Mouse (Mus musculus) lung, postnatal 0 days (tissue): ENCODE data around the gene Aurkaip1. TPM values are rescaled to one million over a fixed set of nuclear protein-coding genes. Genes with fewer than 3 reads are reported as not detected.
A peak's percentile ranks its signal among the peaks of the same experiment; 100 is the strongest.

ENCODE experiments used
- ATAC-seq: fragments of 200-750 bp; cut with Nextera tagmentation; 2 replicates; pipeline ENCODE4 v1.8.0; 2017; ENCODE audit warnings: moderate library complexity
- DNase-seq: peaks from one replicate; pipeline ENCODE4 v3.0.0-alpha.2; 2016; ENCODE audit warnings: low spot score
- H3K27ac ChIP-seq: fragments of 300-500 bp; sonication (generic); 2 replicates; pipeline ENCODE4 v1.5.1; 2014; ENCODE audit warnings: antibody characterized with exemption, mild to moderate bottlenecking, low read length, mixed read lengths
- H3K27me3 ChIP-seq: fragments of 300-500 bp; sonication (generic); replicated peaks from 2 replicates; pipeline ENCODE4 v1.6.1; 2014; ENCODE audit warnings: low read length, mixed read lengths; ENCODE audit not compliant: insufficient read depth
- H3K36me3 ChIP-seq: fragments of 300-500 bp; sonication (generic); 2 replicates; pipeline ENCODE4 v1.6.1; 2014; ENCODE audit warnings: low read length, mixed read lengths; ENCODE audit not compliant: insufficient read depth
- H3K4me1 ChIP-seq: fragments of 300-500 bp; sonication (generic); 2 replicates; pipeline ENCODE4 v1.6.1; 2014; ENCODE audit warnings: antibody characterized with exemption, low read depth, low read length, mixed read lengths; ENCODE audit not compliant: insufficient read depth
- H3K4me2 ChIP-seq: fragments of 300-500 bp; sonication (generic); replicated peaks from 2 replicates; pipeline ENCODE4 v1.6.1; 2014; ENCODE audit warnings: low read depth, mild to moderate bottlenecking, low read length, moderate library complexity, mixed read lengths
- H3K4me3 ChIP-seq: fragments of 300-500 bp; sonication (generic); 2 replicates; pipeline ENCODE4 v1.5.1; 2014; ENCODE audit warnings: low read depth, low read length
- H3K9ac ChIP-seq: fragments of 300-500 bp; sonication (generic); replicated peaks from 2 replicates; pipeline ENCODE4 v1.6.1; 2014; ENCODE audit warnings: low read depth, mild to moderate bottlenecking
- H3K9me3 ChIP-seq: fragments of 300-500 bp; sonication (generic); 2 replicates; pipeline ENCODE4 v1.6.1; 2016; ENCODE audit warnings: low read length, mixed read lengths
- CTCF ChIP-seq: IDR thresholded peaks from 2 replicates; pipeline ENCODE4 v1.5.1; 2016; ENCODE audit warnings: antibody characterized with exemption, mild to moderate bottlenecking
- EP300 ChIP-seq: IDR thresholded peaks from 2 replicates; pipeline ENCODE4 v1.6.1; 2016; ENCODE audit warnings: antibody characterized with exemption, mild to moderate bottlenecking, control low read depth
- WGBS: fragments of 180-500 bp; shearing (Covaris S2); extraction: QIAGEN DNeasy Blood & Tissue Kit; methylation state at CpG from one replicate; pipeline ENCODE4 v1.1.7; 2014; 5-methylcytosine and 5-hydroxymethylcytosine counted together
- microRNA-seq: library from miRNA; unstranded; fragments of <30 nt; microRNA quantifications from one replicate; pipeline ENCODE4, GENCODE M21; 2016
- polyA plus RNA-seq: library from polyadenylated mRNA; unstranded; fragments of >200 nt; fragmentation: Nextera tagmentation; extraction: Ambion mirVana; gene quantifications from 2 replicates; pipeline ENCODE4 v1.2.1, GENCODE M21; 2015

Gene Aurkaip1
- polyA plus RNA-seq, 1 experiment from 2014 or later = 128 TPM

DNA sequence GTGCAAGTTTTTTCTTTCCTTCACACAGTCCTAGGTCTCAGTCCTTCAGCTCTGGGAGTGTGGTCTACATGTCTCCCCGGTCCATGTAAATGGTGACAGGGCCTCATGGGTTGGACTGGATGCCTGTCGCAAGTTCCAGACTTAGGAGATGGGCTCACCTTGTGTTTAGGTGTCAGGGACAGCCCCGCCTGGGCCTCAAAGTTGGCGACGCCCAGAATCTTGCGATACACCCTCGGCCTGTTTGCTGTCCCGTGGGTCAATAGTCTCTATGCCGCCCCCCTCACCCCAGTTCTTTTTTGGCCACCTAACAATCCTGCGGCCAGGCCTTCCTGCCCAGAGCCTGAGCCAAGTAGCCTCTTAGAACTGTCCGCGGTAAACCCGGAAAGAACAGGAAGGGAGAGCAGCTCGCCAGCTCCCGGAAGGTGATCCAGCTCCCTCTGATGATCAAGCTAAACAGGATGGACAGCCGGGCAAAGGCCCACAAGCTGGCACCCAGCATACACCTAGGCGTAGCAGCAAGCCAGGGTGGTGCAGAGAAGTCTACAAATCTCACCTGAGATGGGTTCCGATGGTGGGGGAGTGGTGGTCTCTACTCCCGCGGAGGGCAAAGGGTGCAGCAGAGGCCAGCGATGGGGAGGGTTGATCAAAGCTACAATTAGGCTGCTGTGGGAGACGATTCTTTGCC lies 37.7 kb downstream of the Aurkaip1 start:
- Histone ChIP-seq H3K27ac (no peak overlapping the region), H3K4me2 (peak overlapping the region; percentile 98), H3K4me1 (peaks cover 10% of the 10 kb centered on the region; the same call in 1 of the 2 replicates), H3K9ac (peak overlapping the region; percentile 52), H3K4me3 (peak overlapping the region; percentile 71), H3K27me3 (no peaks in the 10 kb centered on the region), H3K36me3 (peaks cover 18% of the 10 kb centered on the region; the same call in 1 of the 2 replicates), H3K9me3 (no peaks in the 10 kb centered on the region)
- TF ChIP-seq EP300 (no peak), CTCF (no peak)
- ATAC-seq = peak; percentile 42
- peak; percentile 25 for DNase-seq
- WGBS = 8% methylated on average over 22 of the region's 22 CpGs

DNA sequence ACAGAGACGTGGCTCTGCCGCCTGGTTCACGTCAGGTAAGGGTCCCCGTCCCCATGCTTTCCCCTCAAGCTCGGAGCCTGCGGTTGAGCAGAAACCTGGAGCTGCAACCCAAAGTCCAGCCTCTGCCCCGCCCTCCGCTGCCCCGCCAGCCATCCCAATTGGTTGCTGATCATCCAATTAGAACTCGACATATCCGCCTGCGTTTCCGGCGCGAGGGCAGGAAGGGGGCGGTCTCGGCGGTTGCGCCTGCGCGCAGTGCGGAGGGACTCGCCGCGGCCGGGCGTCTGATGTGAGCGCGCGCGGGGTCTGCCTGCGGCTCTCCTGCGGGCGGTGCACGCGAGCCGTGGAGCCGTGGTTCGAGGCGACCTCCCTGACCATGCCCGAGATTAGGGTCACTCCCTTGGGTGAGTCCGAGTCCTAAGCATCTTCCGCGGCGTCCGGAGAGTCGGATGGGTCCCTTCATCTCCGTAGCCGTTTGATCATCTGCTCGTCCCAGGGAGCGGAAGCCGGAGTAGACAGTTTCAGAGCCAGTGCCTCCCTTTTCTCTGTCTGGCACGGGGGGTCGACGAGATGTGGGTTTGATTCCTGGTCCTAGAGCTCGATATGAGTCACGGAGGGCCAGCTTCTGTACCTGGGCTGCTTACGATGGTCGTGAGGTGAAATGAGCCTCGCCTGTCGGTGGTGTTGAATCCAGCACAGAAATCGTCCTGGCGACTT lies 38.4 kb downstream of the Aurkaip1 start, which contains the start of the genes Cptp and Ints11:
Gene Cptp, minus strand, starts transcription at position 124 of the 717 bp plus-strand sequence.
Gene Ints11, plus strand, starts transcription at position 230 of the 717 bp plus-strand sequence.
- under 1% methylated on average over 57 of the region's 63 CpGs for WGBS
- H3K9ac ChIP-seq = peak within 1 kb of the TSS; percentile 55
- H3K9me3 ChIP-seq = no peaks in the 10 kb centered on the region
- ATAC-seq (peak; percentile 98), DNase-seq (peak; percentile 97)
- H3K27me3 ChIP-seq = no peaks in the 10 kb centered on the region
- peak within 1 kb of the TSS; percentile 27 for H3K27ac ChIP-seq
- H3K4me1 ChIP-seq = peaks cover 10% of the 10 kb centered on the region; the same call in 1 of the 2 replicates
- TF ChIP-seq CTCF = peak; percentile 65
- TF ChIP-seq EP300 = no peak
- peak within 1 kb of the TSS; percentile 71 for H3K4me3 ChIP-seq
- H3K36me3 ChIP-seq = peaks cover 18% of the 10 kb centered on the region; the same call in 1 of the 2 replicates
- peak within 1 kb of the TSS; percentile 98 for H3K4me2 ChIP-seq

DNA sequence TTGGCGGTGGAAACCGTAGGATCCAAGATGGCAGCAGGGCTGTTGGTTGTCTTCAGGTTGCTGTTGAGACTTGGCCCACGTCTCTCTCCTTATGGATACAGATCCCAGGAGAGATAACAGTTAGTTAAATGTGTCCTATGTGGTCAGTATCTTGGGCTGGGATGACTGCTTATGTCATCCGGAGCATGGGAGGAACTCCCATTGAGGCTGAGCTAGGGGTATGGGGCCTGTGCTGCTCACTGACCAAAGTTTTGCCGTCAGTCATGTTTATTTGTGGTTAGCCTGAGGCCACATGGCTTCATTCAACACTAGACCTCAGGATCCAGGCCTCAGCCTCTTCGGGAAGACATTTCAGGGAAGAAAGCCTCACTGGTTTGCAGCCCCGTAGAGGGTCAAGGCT lies 40.3 kb downstream of the Aurkaip1 start:
- no peaks in the 10 kb centered on the region for H3K27me3 ChIP-seq
- no peak for ATAC-seq
- WGBS = 81% methylated on average over 7 of the region's 7 CpGs
- no peaks in the 10 kb centered on the region for H3K9me3 ChIP-seq
- TF ChIP-seq EP300 = no peak
- TF ChIP-seq CTCF = no peak
- DNase-seq = no peak
- no peak overlapping the region for H3K4me3 ChIP-seq
- H3K4me1 ChIP-seq = peaks cover 10% of the 10 kb centered on the region; the same call in 1 of the 2 replicates
- H3K27ac ChIP-seq = no peak overlapping the region
- no peak overlapping the region for H3K9ac ChIP-seq
- H3K36me3 ChIP-seq = peaks cover 14% of the 10 kb centered on the region
- no peak overlapping the region for H3K4me2 ChIP-seq

Small RNA genes within 50 kb of the gene (microRNA-seq; reads per million reads assigned to microRNA genes)
- not detected for gene Gm27743

Other genes with a start within 250 kb of the Aurkaip1 start
- 3.1 and 3.7 TPM in 2 replicates for gene Slc35e2, start 229.9 kb upstream of the Aurkaip1 start, polyA plus RNA-seq
- 67.3 and 74.4 TPM in 2 replicates for gene Cdk11b, start 206.4 kb upstream of the Aurkaip1 start, polyA plus RNA-seq
- gene Gm10563, start 185.9 kb upstream of the Aurkaip1 start, polyA plus RNA-seq = not detected in 2 replicates
- gene Mmp23, start 177.9 kb upstream of the Aurkaip1 start, polyA plus RNA-seq = 44.5 and 46.2 TPM in 2 replicates
- gene Mib2, start 162.1 kb upstream of the Aurkaip1 start, polyA plus RNA-seq = 16.3 and 19.8 TPM in 2 replicates
- 3.3 and 3.6 TPM in 2 replicates for gene Fndc10, start 136.9 kb upstream of the Aurkaip1 start, polyA plus RNA-seq
- gene Ssu72, start 126.5 kb upstream of the Aurkaip1 start, polyA plus RNA-seq = 166 and 178 TPM in 2 replicates
- gene Tmem240, start 96.5 kb upstream of the Aurkaip1 start, polyA plus RNA-seq = 0.58 and 0.63 TPM in 2 replicates
- 26.1 and 28.5 TPM in 2 replicates for gene Atad3a, start 70.2 kb upstream of the Aurkaip1 start, polyA plus RNA-seq
- gene Vwa1, start 56.6 kb upstream of the Aurkaip1 start, polyA plus RNA-seq = 6.5 and 7.0 TPM in 2 replicates
- gene Tmem88b, start 45.4 kb upstream of the Aurkaip1 start, polyA plus RNA-seq = 0.13 and 0.31 TPM in 2 replicates
- 6.0 and 6.6 TPM in 2 replicates for gene Ankrd65, start 40.8 kb upstream of the Aurkaip1 start, polyA plus RNA-seq
- 164 and 186 TPM in 2 replicates for gene Mrpl20, start 28.4 kb upstream of the Aurkaip1 start, polyA plus RNA-seq
- 110 and 122 TPM in 2 replicates for gene Ccnl2, start 18.8 kb upstream of the Aurkaip1 start, polyA plus RNA-seq
- gene Mxra8, start 8.4 kb downstream of the Aurkaip1 start, polyA plus RNA-seq = 321 and 330 TPM in 2 replicates
- 9.1 and 11.9 TPM in 2 replicates for gene Dvl1, start 16.1 kb downstream of the Aurkaip1 start, polyA plus RNA-seq
- 0.19 and 0.25 TPM in 2 replicates for gene Tas1r3, start 32.1 kb downstream of the Aurkaip1 start, polyA plus RNA-seq
- gene Cptp, start 38.2 kb downstream of the Aurkaip1 start, polyA plus RNA-seq = 10.8 and 13.8 TPM in 2 replicates
- 31.7 and 34.8 TPM in 2 replicates for gene Ints11, start 38.3 kb downstream of the Aurkaip1 start, polyA plus RNA-seq
- gene Pusl1, start 60.5 kb downstream of the Aurkaip1 start, polyA plus RNA-seq = 29.3 and 29.9 TPM in 2 replicates
- gene Acap3, start 60.5 kb downstream of the Aurkaip1 start, polyA plus RNA-seq = 12.7 and 13.4 TPM in 2 replicates
- 66.6 and 67.0 TPM in 2 replicates for gene Ube2j2, start 112.6 kb downstream of the Aurkaip1 start, polyA plus RNA-seq
- gene C1qtnf12, start 131.0 kb downstream of the Aurkaip1 start, polyA plus RNA-seq = 30.6 and 36.2 TPM in 2 replicates
- gene B3galt6, start 161.4 kb downstream of the Aurkaip1 start, polyA plus RNA-seq = 6.8 TPM in 2 replicates
- 155 and 166 TPM in 2 replicates for gene Sdf4, start 161.6 kb downstream of the Aurkaip1 start, polyA plus RNA-seq
- gene Tnfrsf4, start 182.6 kb downstream of the Aurkaip1 start, polyA plus RNA-seq = 4.9 and 5.2 TPM in 2 replicates
- gene Tnfrsf18, start 194.9 kb downstream of the Aurkaip1 start, polyA plus RNA-seq = 1.6 and 1.9 TPM in 2 replicates
- 2.1 and 2.5 TPM in 2 replicates for gene Ttll10, start 228.1 kb downstream of the Aurkaip1 start, polyA plus RNA-seq